Mouse (Mus musculus) thymus, adult 2 months (tissue): ENCODE data around the gene Rabepk.

ENCODE experiments used
- CTCF ChIP-seq: fragments of 200-500 bp; IDR thresholded peaks from 2 replicates; pipeline ENCODE4 v1.5.1; 2012; ENCODE audit warnings: mild to moderate bottlenecking, control low read depth, low read length, moderate library complexity, borderline replicate concordance; ENCODE audit not compliant: control insufficient read depth, poor library complexity, insufficient read depth; ENCODE audit errors: extremely low read depth
- POLR2A ChIP-seq: fragments of 200-500 bp; IDR thresholded peaks from 2 replicates; pipeline ENCODE4 v1.6.1; 2012; ENCODE audit warnings: mild to moderate bottlenecking, low read length, control low read depth, moderate library complexity; ENCODE audit not compliant: control insufficient read depth, poor library complexity, insufficient read depth; ENCODE audit errors: extremely low read depth

DNA sequence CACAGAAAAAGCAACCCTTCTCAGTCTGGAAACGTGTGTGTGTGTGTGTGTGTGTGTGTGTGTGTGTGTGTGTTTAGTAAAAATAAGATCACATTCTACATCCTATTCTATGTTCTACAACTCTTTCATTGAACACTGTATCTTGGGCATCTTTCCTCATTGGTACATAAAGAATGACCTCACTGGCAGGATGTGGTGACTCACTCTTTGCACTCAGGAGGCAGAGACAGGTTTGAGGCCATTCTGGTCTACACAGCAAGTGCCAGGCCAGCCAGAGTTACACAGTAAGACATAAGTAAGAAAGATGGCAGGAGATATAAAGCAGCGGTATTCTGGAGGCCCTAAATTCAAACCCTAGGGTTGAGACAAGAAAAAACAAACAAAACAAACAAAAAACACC, 36.8 kb downstream of the Rabepk start:
- TF ChIP-seq POLR2A (no peak), CTCF (no peak)
